Mouse (Mus musculus) granulocyte monocyte progenitor cell, adult 5-6 weeks (primary cell): ENCODE measurements around the gene Rab4a. TPM values are rescaled to one million over a fixed set of nuclear protein-coding genes. Genes with fewer than 3 reads are reported as not detected.

ENCODE experiments used
- ATAC-seq: replicated peaks from 2 replicates; pipeline ENCODE4 v1.8.0; 2016; ENCODE audit warnings: mild to moderate bottlenecking, moderate TSS enrichment, inconsistent platforms; ENCODE audit not compliant: poor library complexity, severe bottlenecking
- total RNA-seq, 2 experiments: library from RNA; stranded (forward) in 1 of 2; stranded (reverse) in 1 of 2; fragments of 200-712, 200-1000 nt in 1 of 2; fragments of >200 nt in 1 of 2; fragmentation: Nextera tagmentation in 1 of 2; gene quantifications; 2 replicates each; pipeline ENCODE4 v1.2.3; 2014 to 2017

The Rab4a gene
- total RNA-seq (2014; fragmentation: Nextera tagmentation) (6.2 TPM in 1 of 2 replicates, not detected in the other), total RNA-seq (2017) (0.21 and 0.43 TPM in 2 replicates)

DNA sequence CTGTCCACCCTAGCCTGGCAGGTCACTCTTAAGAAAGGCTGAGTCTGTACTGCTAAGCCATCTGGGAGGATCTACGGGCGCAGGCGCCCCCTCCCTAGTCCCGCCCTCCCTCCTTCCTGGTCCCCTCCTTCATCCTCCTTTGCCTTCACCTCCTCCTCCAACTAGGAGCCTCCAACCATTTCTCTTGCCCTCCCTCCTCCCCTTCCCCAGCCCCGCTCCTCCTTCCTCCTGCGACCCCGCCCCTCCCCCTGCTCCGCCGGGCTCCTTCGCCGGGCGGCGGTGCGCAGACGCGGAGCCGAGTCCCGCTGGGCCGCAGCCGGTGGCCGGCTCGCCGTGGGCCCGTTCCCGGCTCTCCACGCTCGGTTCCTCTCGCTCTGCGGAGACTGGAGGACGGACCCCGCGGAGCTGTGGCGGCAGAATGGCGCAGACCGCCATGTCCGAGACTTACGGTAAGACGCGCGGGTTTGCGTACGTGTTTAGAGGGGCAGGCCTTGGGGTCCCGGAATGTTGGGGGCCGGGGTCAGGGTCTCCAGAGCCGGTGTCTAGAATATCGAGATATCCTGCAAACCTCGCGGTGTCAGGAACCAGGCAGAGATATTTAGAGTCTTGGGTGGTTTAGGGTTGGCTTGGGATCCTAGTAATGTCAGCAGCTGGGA, at the start of gene Rab4a:
Gene Rab4a (plus strand): TSS at position 268 of the 656 bp plus-strand sequence.
- peak; percentile 72 for ATAC-seq

GRCm38 (mm10) chr8:123756901-123757300, 48.9 kb upstream of the Rab4a start:
- ATAC-seq, result no peak

GRCm38 (mm10) chr8:123758935-123759334, 46.9 kb upstream of the Rab4a start:
- no peak for ATAC-seq

DNA sequence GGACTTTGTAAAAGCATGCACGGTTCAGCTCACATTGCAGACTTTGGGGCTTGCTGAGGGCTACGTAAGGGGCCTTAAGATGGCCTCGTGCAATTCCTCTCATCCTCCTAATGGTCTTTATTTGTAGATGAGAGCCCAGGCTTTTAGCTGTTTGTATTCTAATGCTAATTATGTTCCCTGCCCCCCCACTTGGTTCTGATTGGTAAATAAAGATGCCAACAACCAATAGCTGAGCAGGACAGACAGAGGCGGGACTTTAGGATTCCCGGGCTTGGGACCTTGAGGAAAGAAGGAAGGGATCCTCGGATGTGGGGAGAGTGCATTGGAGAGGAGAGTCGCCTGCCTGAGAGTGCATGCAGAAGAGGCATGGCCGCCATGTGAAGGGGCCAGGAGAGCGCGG, 45.9 kb upstream of the Rab4a start:
- no peak for ATAC-seq

GRCm38 (mm10) chr8:123760579-123760978, 45.2 kb upstream of the Rab4a start:
- no peak for ATAC-seq

DNA sequence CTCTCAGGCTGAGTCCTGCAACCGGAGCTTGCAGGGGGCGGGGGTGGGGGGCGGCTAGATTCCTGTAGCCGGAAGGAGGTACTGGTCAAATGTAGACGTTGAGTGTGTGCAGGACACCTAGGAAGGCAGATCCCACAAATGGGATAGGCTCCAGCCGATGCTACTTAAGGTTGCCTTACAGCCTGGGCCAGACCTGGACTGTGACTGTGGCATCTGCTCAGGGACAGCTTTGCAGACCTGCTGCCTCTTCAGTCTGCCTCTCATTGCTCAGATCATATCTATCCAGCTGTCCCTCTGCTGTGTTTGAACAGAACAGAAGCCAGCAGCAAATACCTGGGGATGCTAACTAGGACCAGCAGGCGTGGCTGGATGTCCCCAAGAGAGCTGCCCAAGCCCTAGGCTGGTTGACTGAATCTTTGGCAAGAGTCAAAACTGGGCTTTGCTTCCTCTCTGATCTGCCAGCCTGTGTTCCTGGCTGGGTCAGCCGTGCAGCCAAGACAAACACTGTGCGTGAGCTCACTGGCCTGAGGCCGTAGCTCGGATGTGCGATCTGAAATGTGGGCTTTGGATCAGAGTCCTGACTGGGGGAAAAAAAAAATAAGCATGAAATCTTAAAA, 44.4 kb upstream of the Rab4a start:
- ATAC-seq, result no peak

DNA sequence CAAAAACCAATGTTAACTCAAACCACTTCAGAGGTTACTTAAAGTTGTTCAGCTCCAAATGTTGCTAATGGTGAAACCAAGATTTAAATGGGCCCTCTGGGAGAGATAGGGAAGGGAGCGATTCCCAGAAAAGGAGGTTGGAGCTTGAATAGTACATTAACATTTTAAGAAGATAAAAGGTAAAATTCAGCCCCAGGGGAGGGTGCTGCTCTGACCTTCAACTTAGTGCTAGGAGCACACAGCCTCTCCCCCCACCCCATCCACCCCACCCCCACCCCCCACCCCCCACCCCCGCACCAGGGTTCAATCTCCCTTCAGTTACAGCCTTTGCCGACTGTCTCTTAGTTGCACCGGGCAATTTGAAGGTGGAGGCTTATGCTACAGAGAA, 43.9 kb upstream of the Rab4a start:
- ATAC-seq, result no peak

- ATAC-seq, result peak; percentile 72
These were observed 42.4 kb upstream of the Rab4a start for GRCm38 (mm10) chr8:123763355-123763754.

DNA sequence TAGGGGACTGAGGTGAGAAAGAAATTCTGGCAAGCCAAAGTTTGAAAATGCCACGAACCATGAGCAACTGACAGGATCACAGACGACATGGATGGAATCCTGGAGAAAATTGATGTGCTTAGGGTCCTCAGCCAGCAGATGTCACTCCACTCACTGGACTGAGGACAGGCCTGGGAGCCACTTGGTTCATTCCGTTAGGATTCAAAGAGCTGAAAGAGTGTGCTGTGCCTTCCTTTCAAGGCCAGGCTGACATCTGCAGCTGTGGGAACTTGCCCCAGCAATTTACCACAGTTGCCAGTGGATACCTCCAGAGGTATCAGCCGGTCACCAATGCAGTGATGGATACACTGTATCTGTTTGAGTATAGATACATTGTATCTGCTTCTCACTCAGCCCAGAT, 41.1 kb upstream of the Rab4a start:
- ATAC-seq, result no peak

DNA sequence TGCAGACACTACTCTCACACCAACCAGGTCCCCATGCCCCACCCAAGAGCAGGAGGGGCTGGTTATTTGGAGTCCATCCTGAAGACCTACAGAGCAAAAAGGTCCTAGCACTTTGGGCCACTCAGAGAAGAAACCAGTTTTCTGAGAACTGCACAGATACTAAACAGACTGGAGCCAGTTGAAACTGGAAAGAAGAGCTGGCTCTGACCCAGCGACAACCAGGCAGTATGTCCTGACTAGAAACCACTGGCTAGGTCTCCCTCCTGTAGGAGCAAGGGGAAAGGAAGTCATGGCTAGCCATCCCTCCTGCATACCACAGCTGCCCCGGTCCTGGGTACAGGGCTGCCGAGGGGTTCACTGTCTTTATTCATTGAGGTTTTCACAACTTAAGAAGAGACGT, 39.3 kb upstream of the Rab4a start:
- no peak for ATAC-seq

DNA sequence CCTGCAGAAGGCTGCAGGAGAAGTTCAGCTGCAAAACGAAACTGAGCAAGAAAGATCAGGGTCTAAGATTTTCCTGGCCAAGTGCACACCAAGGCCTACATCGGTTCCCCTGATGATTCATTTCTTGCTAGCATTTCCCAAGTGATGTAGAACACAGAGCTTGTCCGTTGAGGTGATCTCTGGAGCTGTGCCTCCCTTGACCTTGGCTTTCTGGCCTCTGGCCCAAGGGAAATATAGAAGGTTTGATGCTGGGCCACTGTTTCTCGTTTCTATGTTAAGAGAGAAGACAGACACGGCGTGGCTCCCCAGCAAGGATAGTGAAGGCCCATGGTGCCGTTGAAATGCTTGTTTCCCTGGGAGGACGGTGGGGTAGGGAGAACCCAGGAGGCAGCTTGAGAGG, 37.9 kb upstream of the Rab4a start:
- no peak for ATAC-seq

DNA sequence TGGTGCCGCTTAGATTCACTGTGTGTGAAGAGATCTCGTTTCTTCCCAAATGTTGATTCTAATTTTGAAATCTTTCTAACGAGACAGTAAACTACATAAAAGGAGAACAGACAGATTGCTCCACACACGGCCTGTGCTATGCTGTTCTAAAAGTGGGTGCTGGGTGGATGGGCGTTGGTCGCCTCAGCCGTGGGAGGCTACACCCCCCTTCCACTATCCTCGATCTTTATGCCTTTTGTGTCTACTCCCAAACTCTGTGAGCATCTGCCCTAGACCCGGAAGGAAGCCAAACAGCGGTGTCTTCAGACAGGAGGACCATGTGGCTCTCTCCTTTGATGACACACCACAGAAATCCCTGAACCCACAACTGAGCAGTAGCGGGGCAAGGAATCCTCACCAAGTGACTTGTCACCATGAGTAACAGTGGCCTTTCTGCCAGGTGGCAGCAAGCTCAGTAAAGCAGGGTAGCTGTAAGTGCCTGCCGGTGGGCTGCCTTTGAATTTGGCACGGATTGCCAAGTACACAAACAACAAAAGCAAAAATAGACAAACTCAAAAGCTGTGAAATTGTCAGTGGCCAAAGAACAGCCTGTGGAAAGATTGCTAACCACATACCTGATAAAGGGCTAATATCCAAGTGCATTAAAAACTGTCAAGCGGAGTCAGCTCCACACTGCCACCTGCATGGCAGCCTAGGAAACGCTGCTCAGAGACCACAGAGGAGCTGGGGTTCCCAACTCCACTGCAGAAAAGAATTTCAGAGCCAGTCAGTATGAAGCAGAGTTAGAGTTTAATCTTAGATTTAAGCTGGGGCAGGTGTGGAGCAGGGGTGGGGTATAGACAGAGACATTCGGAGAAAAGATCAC, 37.1 kb upstream of the Rab4a start:
- ATAC-seq, result peak; percentile 66

DNA sequence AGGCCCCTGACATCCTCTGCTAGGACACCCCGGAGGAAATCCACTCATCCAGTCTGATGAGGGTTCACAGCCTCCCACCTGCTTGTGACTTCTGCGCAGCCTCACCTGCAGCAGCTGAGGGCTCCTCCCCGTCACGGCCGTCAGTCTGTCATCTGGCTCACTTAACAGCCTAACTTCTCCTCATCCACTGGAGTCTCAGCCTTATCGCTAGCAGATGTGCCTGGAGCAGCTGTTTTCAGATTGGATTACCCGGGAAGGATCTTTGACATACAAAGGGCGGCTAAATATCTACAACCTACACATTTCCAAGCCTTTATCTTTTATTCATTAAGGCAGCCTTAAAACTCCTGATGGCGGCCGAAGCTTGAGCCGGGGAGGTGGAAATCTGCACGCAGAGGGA, 32.3 kb upstream of the Rab4a start:
- ATAC-seq, result no peak

- ATAC-seq, result no peak
These were observed 31.3 kb upstream of the Rab4a start for GRCm38 (mm10) chr8:123774491-123774890.

DNA sequence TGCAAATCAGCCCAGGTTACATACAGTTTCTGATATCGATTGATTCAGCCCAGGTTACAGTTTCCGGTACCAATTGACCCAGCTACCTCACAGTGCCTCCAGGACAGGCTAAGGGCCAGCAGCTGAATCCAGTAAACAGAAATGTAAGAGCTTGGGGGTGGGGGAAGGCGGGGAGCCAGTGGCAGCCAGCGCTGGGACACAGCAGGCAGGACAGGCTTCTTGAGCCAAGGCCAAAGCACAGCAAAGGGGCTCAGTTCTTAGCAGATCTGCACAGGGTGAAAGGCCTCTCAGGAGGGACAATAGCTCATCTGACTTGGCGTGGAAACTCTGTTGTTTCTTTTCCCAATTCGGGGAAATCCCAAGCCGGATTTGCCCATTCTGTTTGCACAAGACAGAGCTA, 28.5 kb upstream of the Rab4a start:
- ATAC-seq, result no peak

DNA sequence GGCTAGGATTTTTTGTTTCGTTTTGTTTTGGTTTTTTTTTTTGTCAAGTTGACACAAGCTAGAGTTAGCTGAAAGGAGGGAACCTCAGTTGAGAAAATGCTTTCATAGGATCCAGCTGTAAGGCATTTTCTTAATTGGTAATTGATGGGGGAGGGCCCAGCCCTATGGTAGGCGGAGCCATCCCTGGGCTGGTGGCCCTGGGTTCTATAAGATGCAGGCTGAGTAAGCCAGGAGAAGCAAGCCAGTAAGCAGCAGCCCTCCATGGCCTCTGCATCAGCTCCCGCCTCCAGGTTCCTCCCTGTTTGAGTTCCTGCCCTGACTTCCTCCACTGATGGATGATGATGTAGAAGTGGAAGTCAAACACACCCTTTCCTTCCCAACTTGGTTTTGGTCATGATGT, 25.3 kb upstream of the Rab4a start:
- ATAC-seq, result no peak

GRCm38 (mm10) chr8:123781256-123781655, 24.5 kb upstream of the Rab4a start:
- ATAC-seq, result no peak

GRCm38 (mm10) chr8:123783525-123784249, 22.1 kb upstream of the Rab4a start:
- peak; percentile 73 for ATAC-seq

- ATAC-seq, result no peak
These were observed 19.6 kb upstream of the Rab4a start for GRCm38 (mm10) chr8:123786166-123786565.

DNA sequence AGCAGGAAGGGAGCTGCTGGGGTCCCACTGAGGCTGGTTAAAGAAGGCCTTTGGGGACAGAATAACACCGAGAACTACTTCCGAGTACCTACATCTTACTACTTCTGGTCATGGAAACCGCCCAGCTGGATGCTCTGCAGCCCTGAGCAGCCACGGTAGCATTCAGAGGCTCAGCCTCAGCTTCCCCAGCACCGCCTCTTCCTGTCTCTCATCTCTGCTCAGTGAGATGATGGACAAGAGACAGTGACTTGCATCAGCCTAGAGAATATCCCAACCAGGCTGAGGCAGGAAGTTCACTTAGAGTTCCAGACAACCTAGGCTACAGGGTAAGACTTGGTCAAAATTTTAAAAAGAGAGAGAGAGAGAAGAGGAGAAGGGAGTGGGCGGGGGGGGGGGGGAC, 19.1 kb upstream of the Rab4a start:
- no peak for ATAC-seq
